Mouse (Mus musculus): Measurements from ENCODE around the gene Tsga10ip. TPM values are rescaled to one million over a fixed set of nuclear protein-coding genes. Genes with fewer than 3 reads are reported as not detected.
A peak's percentile ranks its signal among the peaks of the same experiment; 100 is the strongest.

The Tsga10ip gene
- polyA plus RNA-seq, 1 experiment: 0.59 TPM

- Histone ChIP-seq H3K27me3 (ENCODE audit: control insufficient read depth, insufficient read depth, low read length) (no peaks in the 10 kb centered on the region), H3K4me3 (ENCODE audit: control insufficient read depth, insufficient read depth, low read length) (no peak overlapping the region), H3K4me1 (replicated peaks; ENCODE audit: control insufficient read depth, insufficient read depth, low read length) (peaks cover 13% of the 10 kb centered on the region), H3K36me3 (ENCODE audit: control insufficient read depth, insufficient read depth, low read length) (peaks cover 36% of the 10 kb centered on the region), H3K27ac (ENCODE audit: control insufficient read depth, insufficient read depth, low read length) (no peak overlapping the region)
- WGBS: 90% methylated on average over 3 of the region's 3 CpGs
- DNase-seq: no peak
- no peak for TF ChIP-seq CTCF (IDR thresholded peaks at IDR 0.05; ENCODE audit: borderline replicate concordance, control insufficient read depth, extremely low read depth, insufficient read depth, low read length, poor library complexity)
- no peak for TF ChIP-seq POLR2A (IDR thresholded peaks at IDR 0.05; ENCODE audit: control insufficient read depth, extremely low read depth, insufficient read depth, low read length, poor library complexity)
These were observed 31.4 kb downstream of the Tsga10ip start for GRCm38 (mm10) chr19:5370932-5371331.

- TF ChIP-seq POLR2A (IDR thresholded peaks at IDR 0.05; ENCODE audit: control insufficient read depth, extremely low read depth, insufficient read depth, low read length, poor library complexity): no peak
- no peak for TF ChIP-seq CTCF (IDR thresholded peaks at IDR 0.05; ENCODE audit: borderline replicate concordance, control insufficient read depth, extremely low read depth, insufficient read depth, low read length, poor library complexity)
- no peak overlapping the region for H3K27ac ChIP-seq (ENCODE audit: control insufficient read depth, insufficient read depth, low read length)
- DNase-seq: peak; percentile 11
- peaks cover 31% of the 10 kb centered on the region for H3K36me3 ChIP-seq (ENCODE audit: control insufficient read depth, insufficient read depth, low read length)
- no peaks in the 10 kb centered on the region for H3K27me3 ChIP-seq (ENCODE audit: control insufficient read depth, insufficient read depth, low read length)
- peak overlapping the region; percentile 65 for H3K4me3 ChIP-seq (ENCODE audit: control insufficient read depth, insufficient read depth, low read length)
- 10% methylated on average over 11 of the region's 11 CpGs for WGBS
- H3K4me1 ChIP-seq (replicated peaks; ENCODE audit: control insufficient read depth, insufficient read depth, low read length): peaks cover 26% of the 10 kb centered on the region
These were observed 34.9 kb downstream of the Tsga10ip start for GRCm38 (mm10) chr19:5367455-5367854.

- Histone ChIP-seq H3K36me3 (ENCODE audit: control insufficient read depth, insufficient read depth, low read length) (peaks cover 27% of the 10 kb centered on the region), H3K4me1 (replicated peaks; ENCODE audit: control insufficient read depth, insufficient read depth, low read length) (peaks cover 26% of the 10 kb centered on the region), H3K27ac (ENCODE audit: control insufficient read depth, insufficient read depth, low read length) (peak within 1 kb of the TSS; percentile 60; the same call in 1 of the 2 replicates), H3K27me3 (ENCODE audit: control insufficient read depth, insufficient read depth, low read length) (no peaks in the 10 kb centered on the region), H3K4me3 (ENCODE audit: control insufficient read depth, insufficient read depth, low read length) (peak within 1 kb of the TSS; percentile 65)
- WGBS: under 1% methylated on average over 33 of the region's 33 CpGs
- no peak for DNase-seq
- TF ChIP-seq POLR2A (IDR thresholded peaks at IDR 0.05; ENCODE audit: control insufficient read depth, extremely low read depth, insufficient read depth, low read length, poor library complexity) (no peak), CTCF (IDR thresholded peaks at IDR 0.05; ENCODE audit: borderline replicate concordance, control insufficient read depth, extremely low read depth, insufficient read depth, low read length, poor library complexity) (no peak)
These were observed 35.3 kb downstream of the Tsga10ip start, which contains the start of gene Banf1 for GRCm38 (mm10) chr19:5367053-5367359. Gene Banf1, minus strand, starts transcription at chr19:5367168.

GRCm38 (mm10) chr19:5366175-5367052 is 35.9 kb downstream of the Tsga10ip start, which contains the start of gene Eif1ad:
Gene Eif1ad, plus strand, starts transcription at chr19:5366741.
- Histone ChIP-seq H3K36me3 (ENCODE audit: control insufficient read depth, insufficient read depth, low read length) (peaks cover 24% of the 10 kb centered on the region), H3K27me3 (ENCODE audit: control insufficient read depth, insufficient read depth, low read length) (no peaks in the 10 kb centered on the region), H3K4me3 (ENCODE audit: control insufficient read depth, insufficient read depth, low read length) (peak within 1 kb of the TSS; percentile 65), H3K4me1 (replicated peaks; ENCODE audit: control insufficient read depth, insufficient read depth, low read length) (peaks cover 26% of the 10 kb centered on the region), H3K27ac (ENCODE audit: control insufficient read depth, insufficient read depth, low read length) (peak within 1 kb of the TSS; percentile 60; the same call in 1 of the 2 replicates)
- TF ChIP-seq CTCF (IDR thresholded peaks at IDR 0.05; ENCODE audit: borderline replicate concordance, control insufficient read depth, extremely low read depth, insufficient read depth, low read length, poor library complexity) (peak; percentile 79; the same call in 1 of the 2 replicates), POLR2A (IDR thresholded peaks at IDR 0.05; ENCODE audit: control insufficient read depth, extremely low read depth, insufficient read depth, low read length, poor library complexity) (peak; percentile 71; the same call in 1 of the 2 replicates)
- DNase-seq: peak; percentile 89
- WGBS: under 1% methylated on average over 88 of the region's 92 CpGs

GRCm38 (mm10) chr19:5365751-5366150 is 36.6 kb downstream of the Tsga10ip start:
- H3K27ac ChIP-seq (ENCODE audit: control insufficient read depth, insufficient read depth, low read length): no peak overlapping the region
- peak; percentile 9 for DNase-seq
- peaks cover 21% of the 10 kb centered on the region for H3K36me3 ChIP-seq (ENCODE audit: control insufficient read depth, insufficient read depth, low read length)
- H3K4me3 ChIP-seq (ENCODE audit: control insufficient read depth, insufficient read depth, low read length): peak overlapping the region; percentile 65
- peaks cover 26% of the 10 kb centered on the region for H3K4me1 ChIP-seq (replicated peaks; ENCODE audit: control insufficient read depth, insufficient read depth, low read length)
- 7% methylated on average over 11 of the region's 11 CpGs for WGBS
- TF ChIP-seq CTCF (IDR thresholded peaks at IDR 0.05; ENCODE audit: borderline replicate concordance, control insufficient read depth, extremely low read depth, insufficient read depth, low read length, poor library complexity) (no peak), POLR2A (IDR thresholded peaks at IDR 0.05; ENCODE audit: control insufficient read depth, extremely low read depth, insufficient read depth, low read length, poor library complexity) (no peak)
- no peaks in the 10 kb centered on the region for H3K27me3 ChIP-seq (ENCODE audit: control insufficient read depth, insufficient read depth, low read length)

- peaks cover 5% of the 10 kb centered on the region; the same call in 1 of the 2 replicates for H3K36me3 ChIP-seq (ENCODE audit: control insufficient read depth, insufficient read depth, low read length)
- WGBS: 7% methylated on average over 2 of the region's 2 CpGs
- no peak for DNase-seq
- H3K4me1 ChIP-seq (replicated peaks; ENCODE audit: control insufficient read depth, insufficient read depth, low read length): peaks cover 26% of the 10 kb centered on the region
- no peaks in the 10 kb centered on the region for H3K27me3 ChIP-seq (ENCODE audit: control insufficient read depth, insufficient read depth, low read length)
- no peak overlapping the region for H3K27ac ChIP-seq (ENCODE audit: control insufficient read depth, insufficient read depth, low read length)
- H3K4me3 ChIP-seq (ENCODE audit: control insufficient read depth, insufficient read depth, low read length): no peak overlapping the region
- TF ChIP-seq POLR2A (IDR thresholded peaks at IDR 0.05; ENCODE audit: control insufficient read depth, extremely low read depth, insufficient read depth, low read length, poor library complexity): no peak
These were observed 38.2 kb downstream of the Tsga10ip start for GRCm38 (mm10) chr19:5364124-5364523.
